Mouse (Mus musculus): ENCODE results near the gene Cblb. TPM values are rescaled to one million over a fixed set of nuclear protein-coding genes. Genes with fewer than 3 reads are reported as not detected.

The Cblb gene
- polyA plus RNA-seq, 1 experiment from 2014 or later: 28.3 TPM

GRCm38 (mm10) chr16:52023417-52023816, 7.6 kb upstream of the Cblb start:
- WGBS: 83% methylated on average over 5 of the region's 5 CpGs
- H3K4me1 ChIP-seq: no peaks in the 10 kb centered on the region
- H3K9me3 ChIP-seq (replicated peaks): no peaks in the 10 kb centered on the region
- no peak overlapping the region for H3K4me3 ChIP-seq
- no peak for DNase-seq (ENCODE audit: low spot score)
- H3K27me3 ChIP-seq (ENCODE audit: low read depth, poor library complexity, severe bottlenecking): no peaks in the 10 kb centered on the region
- no peak overlapping the region for H3K27ac ChIP-seq (replicated peaks)
- no peaks in the 10 kb centered on the region for H3K36me3 ChIP-seq

- Histone ChIP-seq H3K4me1 (peaks cover 8% of the 10 kb centered on the region), H3K27ac (replicated peaks) (no peak overlapping the region), H3K4me3 (no peak overlapping the region), H3K9me3 (replicated peaks) (no peaks in the 10 kb centered on the region), H3K27me3 (ENCODE audit: low read depth, poor library complexity, severe bottlenecking) (no peaks in the 10 kb centered on the region), H3K36me3 (no peaks in the 10 kb centered on the region)
- no peak for DNase-seq (ENCODE audit: low spot score)
- WGBS: 87% methylated on average over 4 of the region's 4 CpGs
These were observed 3.7 kb upstream of the Cblb start for GRCm38 (mm10) chr16:52027326-52027725.

- 82% methylated on average over 3 of the region's 3 CpGs for WGBS
- H3K36me3 ChIP-seq: peaks cover 3% of the 10 kb centered on the region
- no peak overlapping the region for H3K4me3 ChIP-seq
- no peak overlapping the region for H3K27ac ChIP-seq (replicated peaks)
- H3K9me3 ChIP-seq (replicated peaks): no peaks in the 10 kb centered on the region
- no peak for DNase-seq (ENCODE audit: low spot score)
- no peaks in the 10 kb centered on the region for H3K27me3 ChIP-seq (ENCODE audit: low read depth, poor library complexity, severe bottlenecking)
- peaks cover 19% of the 10 kb centered on the region for H3K4me1 ChIP-seq
These were observed 2.0 kb upstream of the Cblb start for GRCm38 (mm10) chr16:52029001-52029400.

- Histone ChIP-seq H3K9me3 (replicated peaks) (no peaks in the 10 kb centered on the region), H3K36me3 (peaks cover 31% of the 10 kb centered on the region), H3K4me1 (peaks cover 36% of the 10 kb centered on the region), H3K27ac (replicated peaks) (peak overlapping the region; percentile 98), H3K4me3 (peak overlapping the region; percentile 97), H3K27me3 (ENCODE audit: low read depth, poor library complexity, severe bottlenecking) (no peaks in the 10 kb centered on the region)
- peak; percentile 87 for DNase-seq (ENCODE audit: low spot score)
- WGBS: under 1% methylated on average over 37 of the region's 37 CpGs
These were observed 757 bp downstream of the Cblb start for GRCm38 (mm10) chr16:52031712-52032251.

GRCm38 (mm10) chr16:52032376-52033330, 1.6 kb downstream of the Cblb start:
- Histone ChIP-seq H3K4me3 (peak overlapping the region; percentile 97), H3K9me3 (replicated peaks) (no peaks in the 10 kb centered on the region), H3K36me3 (peaks cover 40% of the 10 kb centered on the region), H3K27me3 (ENCODE audit: low read depth, poor library complexity, severe bottlenecking) (no peaks in the 10 kb centered on the region), H3K27ac (replicated peaks) (peak overlapping the region; percentile 98), H3K4me1 (peaks cover 36% of the 10 kb centered on the region)
- WGBS: 14% methylated on average over 29 of the region's 29 CpGs
- DNase-seq (ENCODE audit: low spot score): no peak

- H3K36me3 ChIP-seq: peaks cover 50% of the 10 kb centered on the region
- no peak for DNase-seq (ENCODE audit: low spot score)
- 0 out of 2 replicates have a peak overlapping the region, but pooled peaks have one; percentile 98 for H3K27ac ChIP-seq (replicated peaks)
- peak overlapping the region; percentile 97 for H3K4me3 ChIP-seq
- no peaks in the 10 kb centered on the region for H3K27me3 ChIP-seq (ENCODE audit: low read depth, poor library complexity, severe bottlenecking)
- H3K4me1 ChIP-seq: peaks cover 38% of the 10 kb centered on the region
- no peaks in the 10 kb centered on the region for H3K9me3 ChIP-seq (replicated peaks)
- 94% methylated on average over 4 of the region's 4 CpGs for WGBS
These were observed 2.6 kb downstream of the Cblb start for GRCm38 (mm10) chr16:52033381-52034315.

- H3K27ac ChIP-seq (replicated peaks): no peak overlapping the region
- H3K9me3 ChIP-seq (replicated peaks): no peaks in the 10 kb centered on the region
- peaks cover 57% of the 10 kb centered on the region for H3K36me3 ChIP-seq
- no peaks in the 10 kb centered on the region for H3K27me3 ChIP-seq (ENCODE audit: low read depth, poor library complexity, severe bottlenecking)
- 96% methylated on average over 5 of the region's 5 CpGs for WGBS
- H3K4me3 ChIP-seq: peak overlapping the region; percentile 38
- DNase-seq (ENCODE audit: low spot score): no peak
- H3K4me1 ChIP-seq: peaks cover 38% of the 10 kb centered on the region
These were observed 3.3 kb downstream of the Cblb start for GRCm38 (mm10) chr16:52034356-52034755.

- H3K27me3 ChIP-seq (ENCODE audit: low read depth, poor library complexity, severe bottlenecking): no peaks in the 10 kb centered on the region
- 88% methylated on average over 3 of the region's 3 CpGs for WGBS
- H3K4me1 ChIP-seq: peaks cover 31% of the 10 kb centered on the region
- peaks cover 74% of the 10 kb centered on the region for H3K36me3 ChIP-seq
- H3K4me3 ChIP-seq: peak overlapping the region; percentile 18; the same call in 1 of the 2 replicates
- DNase-seq (ENCODE audit: low spot score): no peak
- no peaks in the 10 kb centered on the region for H3K9me3 ChIP-seq (replicated peaks)
- no peak overlapping the region for H3K27ac ChIP-seq (replicated peaks)
These were observed 5.3 kb downstream of the Cblb start for GRCm38 (mm10) chr16:52036295-52036694.

GRCm38 (mm10) chr16:52038283-52038682, 7.3 kb downstream of the Cblb start:
- Histone ChIP-seq H3K4me3 (no peak overlapping the region), H3K27ac (replicated peaks) (no peak overlapping the region), H3K4me1 (peaks cover 37% of the 10 kb centered on the region), H3K27me3 (ENCODE audit: low read depth, poor library complexity, severe bottlenecking) (no peaks in the 10 kb centered on the region), H3K9me3 (replicated peaks) (no peaks in the 10 kb centered on the region), H3K36me3 (peaks cover 75% of the 10 kb centered on the region)
- 96% methylated on average over 4 of the region's 4 CpGs for WGBS
- no peak for DNase-seq (ENCODE audit: low spot score)

- no peak for DNase-seq (ENCODE audit: low spot score)
- H3K27me3 ChIP-seq (ENCODE audit: low read depth, poor library complexity, severe bottlenecking): no peaks in the 10 kb centered on the region
- H3K4me1 ChIP-seq: peaks cover 34% of the 10 kb centered on the region
- H3K9me3 ChIP-seq (replicated peaks): no peaks in the 10 kb centered on the region
- H3K27ac ChIP-seq (replicated peaks): no peak overlapping the region
- H3K4me3 ChIP-seq: no peak overlapping the region
- 90% methylated on average over 2 of the region's 2 CpGs for WGBS
- peaks cover 74% of the 10 kb centered on the region for H3K36me3 ChIP-seq
These were observed 7.8 kb downstream of the Cblb start for GRCm38 (mm10) chr16:52038821-52039220.

- DNase-seq (ENCODE audit: low spot score): no peak
- H3K27me3 ChIP-seq (ENCODE audit: low read depth, poor library complexity, severe bottlenecking): no peaks in the 10 kb centered on the region
- H3K27ac ChIP-seq (replicated peaks): no peak overlapping the region
- no peak overlapping the region for H3K4me3 ChIP-seq
- H3K36me3 ChIP-seq: peaks cover 56% of the 10 kb centered on the region
- peaks cover 18% of the 10 kb centered on the region for H3K4me1 ChIP-seq
- H3K9me3 ChIP-seq (replicated peaks): no peaks in the 10 kb centered on the region
- 87% methylated on average over 4 of the region's 4 CpGs for WGBS
These were observed 9.9 kb downstream of the Cblb start for GRCm38 (mm10) chr16:52040937-52041336.

GRCm38 (mm10) chr16:52042667-52043379, 11.8 kb downstream of the Cblb start:
- Histone ChIP-seq H3K36me3 (peaks cover 53% of the 10 kb centered on the region), H3K4me1 (peaks cover 14% of the 10 kb centered on the region), H3K27ac (replicated peaks) (peak overlapping the region; percentile 53; the same call in 1 of the 2 replicates), H3K4me3 (no peak overlapping the region), H3K9me3 (replicated peaks) (no peaks in the 10 kb centered on the region), H3K27me3 (ENCODE audit: low read depth, poor library complexity, severe bottlenecking) (no peaks in the 10 kb centered on the region)
- DNase-seq (ENCODE audit: low spot score): no peak
- 73% methylated on average over 14 of the region's 14 CpGs for WGBS
